Mouse (Mus musculus): ENCODE measurements around the gene Npas1. TPM values are rescaled to one million over a fixed set of nuclear protein-coding genes. Genes with fewer than 3 reads are reported as not detected.

Npas1 gene
- total and polyA plus RNA-seq, 3 experiments: 0.08 to 1.3 TPM; not detected in 1

- H3K27ac ChIP-seq (ENCODE audit: control insufficient read depth, low read depth, low read length): no peak overlapping the region
- TF ChIP-seq POLR2AphosphoS2 (IDR thresholded peaks at IDR 0.05; ENCODE audit: low read length): no peak
- no peak for TF ChIP-seq CHD1 (IDR thresholded peaks at IDR 0.05; ENCODE audit: low read depth, low read length)
- no peak for TF ChIP-seq ZC3H11A (IDR thresholded peaks at IDR 0.05; ENCODE audit: low read depth, low read length)
- TF ChIP-seq KAT2A (conservative IDR thresholded peaks at IDR 0.05; ENCODE audit: low read depth, low read length): no peak
- TF ChIP-seq TCF12 (IDR thresholded peaks at IDR 0.05; ENCODE audit: low read depth, low read length): no peak
- no peak for TF ChIP-seq ZNF384 (IDR thresholded peaks at IDR 0.05; ENCODE audit: low read depth, low read length)
- TF ChIP-seq CTCF (IDR thresholded peaks at IDR 0.05 in 2 of 3, conservative IDR thresholded peaks at IDR 0.05 in 1 of 3; ENCODE audit: control insufficient read depth in 1 of 3, insufficient read depth in 1 of 3, low read depth in 2 of 3, low read length in 3 of 3, poor library complexity in 1 of 3, severe bottlenecking in 1 of 3): no peak
- TF ChIP-seq CHD2 (IDR thresholded peaks at IDR 0.05; ENCODE audit: low read length): no peak
- no peak for TF ChIP-seq USF2 (IDR thresholded peaks at IDR 0.05; ENCODE audit: borderline replicate concordance in 1 of 2, insufficient read depth in 1 of 2, low read depth in 1 of 2, low read length in 2 of 2)
- no peak for TF ChIP-seq BHLHE40 (IDR thresholded peaks at IDR 0.05; ENCODE audit: borderline replicate concordance, low read depth, low read length)
- TF ChIP-seq MAZ (IDR thresholded peaks at IDR 0.05; ENCODE audit: low read depth, low read length): no peak
- no peak for TF ChIP-seq EP300 (IDR thresholded peaks at IDR 0.05; ENCODE audit: low read depth in 1 of 2, low read length in 2 of 2)
- no peak for TF ChIP-seq RAD21 (IDR thresholded peaks at IDR 0.05; ENCODE audit: low read depth, low read length)
- no peak for TF ChIP-seq ELF1 (IDR thresholded peaks at IDR 0.05; ENCODE audit: low read depth, low read length)
- no peak for TF ChIP-seq MEF2A (IDR thresholded peaks at IDR 0.05; ENCODE audit: extremely low read depth, insufficient replicate concordance, low read depth, low read length, poor library complexity, severe bottlenecking)
- TF ChIP-seq HCFC1 (IDR thresholded peaks at IDR 0.05; ENCODE audit: low read depth, low read length): no peak
- no peak overlapping the region for H3K4me3 ChIP-seq (ENCODE audit: control insufficient read depth in 1 of 2, insufficient read depth in 1 of 2, low read depth in 2 of 2, low read length in 2 of 2)
- H3K36me3 ChIP-seq (ENCODE audit: control insufficient read depth in 1 of 2, insufficient read depth in 2 of 2, low read length in 2 of 2): peaks cover 0 to 6% of the 10 kb centered on the region in 2 experiments; a peak in 2 of 4 replicates
- no peak overlapping the region for H3K9ac ChIP-seq (ENCODE audit: control insufficient read depth, low read depth, low read length, poor library complexity, severe bottlenecking)
- no peaks in the 10 kb centered on the region for H3K4me1 ChIP-seq (ENCODE audit: control insufficient read depth in 1 of 2, insufficient read depth in 2 of 2, low read length in 2 of 2)
- H3K9me3 ChIP-seq (replicated peaks; ENCODE audit: insufficient read depth, low read length): no peaks in the 10 kb centered on the region
- H3K79me2 ChIP-seq (ENCODE audit: control insufficient read depth, insufficient read depth, low read length, poor library complexity): no peaks in the 10 kb centered on the region
- H3K27me3 ChIP-seq (ENCODE audit: control insufficient read depth in 1 of 2, insufficient read depth in 2 of 2, low read length in 2 of 2): no peaks in the 10 kb centered on the region
- no peak for DNase-seq (ENCODE audit: low read depth, low spot score)
Observed at GRCm38 (mm10) chr7:16505226-16505593, 27.7 kb upstream of the Npas1 start.

GRCm38 (mm10) chr7:16504573-16505225, 27.2 kb upstream of the Npas1 start:
- Histone ChIP-seq H3K9ac (ENCODE audit: control insufficient read depth, low read depth, low read length, poor library complexity, severe bottlenecking) (no peak overlapping the region), H3K4me3 (ENCODE audit: control insufficient read depth in 1 of 2, insufficient read depth in 1 of 2, low read depth in 2 of 2, low read length in 2 of 2) (no peak overlapping the region), H3K4me1 (ENCODE audit: control insufficient read depth in 1 of 2, insufficient read depth in 2 of 2, low read length in 2 of 2) (no peaks in the 10 kb centered on the region), H3K79me2 (ENCODE audit: control insufficient read depth, insufficient read depth, low read length, poor library complexity) (no peaks in the 10 kb centered on the region), H3K9me3 (replicated peaks; ENCODE audit: insufficient read depth, low read length) (no peaks in the 10 kb centered on the region), H3K27ac (ENCODE audit: control insufficient read depth, low read depth, low read length) (no peak overlapping the region), H3K27me3 (ENCODE audit: control insufficient read depth in 1 of 2, insufficient read depth in 2 of 2, low read length in 2 of 2) (no peaks in the 10 kb centered on the region), H3K36me3 (ENCODE audit: control insufficient read depth in 1 of 2, insufficient read depth in 2 of 2, low read length in 2 of 2) (peaks cover 0 to 6% of the 10 kb centered on the region in 2 experiments; a peak in 2 of 4 replicates)
- no peak for DNase-seq (ENCODE audit: low read depth, low spot score)
- no peak for TF ChIP-seq MAX (IDR thresholded peaks at IDR 0.05; ENCODE audit: low read length)
- no peak for TF ChIP-seq MAFK (IDR thresholded peaks at IDR 0.05; ENCODE audit: borderline replicate concordance, low read depth, low read length)
- TF ChIP-seq MXI1 (IDR thresholded peaks at IDR 0.05; ENCODE audit: low read depth, low read length): no peak
- no peak for TF ChIP-seq BHLHE40 (IDR thresholded peaks at IDR 0.05; ENCODE audit: borderline replicate concordance, low read depth, low read length)
- no peak for TF ChIP-seq POLR2AphosphoS2 (IDR thresholded peaks at IDR 0.05; ENCODE audit: low read length)
- TF ChIP-seq ZC3H11A (IDR thresholded peaks at IDR 0.05; ENCODE audit: low read depth, low read length): no peak
- no peak for TF ChIP-seq GABPA (IDR thresholded peaks at IDR 0.05; ENCODE audit: low read depth, low read length)
- TF ChIP-seq CHD1 (IDR thresholded peaks at IDR 0.05; ENCODE audit: low read depth, low read length): no peak
- no peak for TF ChIP-seq JUND (IDR thresholded peaks at IDR 0.05; ENCODE audit: low read depth, low read length)
- no peak for TF ChIP-seq TCF12 (IDR thresholded peaks at IDR 0.05; ENCODE audit: low read depth, low read length)
- no peak for TF ChIP-seq CHD2 (IDR thresholded peaks at IDR 0.05; ENCODE audit: low read length)
- no peak for TF ChIP-seq GATA1 (IDR thresholded peaks at IDR 0.05; ENCODE audit: low read depth, low read length)
- TF ChIP-seq ETS1 (IDR thresholded peaks at IDR 0.05; ENCODE audit: low read depth, low read length): no peak
